Mouse (Mus musculus): ENCODE data around the gene Dhrs1. TPM values are rescaled to one million over a fixed set of nuclear protein-coding genes. Genes with fewer than 3 reads are reported as not detected.

The Dhrs1 gene
- 86.7 and 88.4 TPM in 2 replicates for polyA plus RNA-seq (2015; fragmentation: Nextera tagmentation; extraction: Ambion mirVana)

DNA sequence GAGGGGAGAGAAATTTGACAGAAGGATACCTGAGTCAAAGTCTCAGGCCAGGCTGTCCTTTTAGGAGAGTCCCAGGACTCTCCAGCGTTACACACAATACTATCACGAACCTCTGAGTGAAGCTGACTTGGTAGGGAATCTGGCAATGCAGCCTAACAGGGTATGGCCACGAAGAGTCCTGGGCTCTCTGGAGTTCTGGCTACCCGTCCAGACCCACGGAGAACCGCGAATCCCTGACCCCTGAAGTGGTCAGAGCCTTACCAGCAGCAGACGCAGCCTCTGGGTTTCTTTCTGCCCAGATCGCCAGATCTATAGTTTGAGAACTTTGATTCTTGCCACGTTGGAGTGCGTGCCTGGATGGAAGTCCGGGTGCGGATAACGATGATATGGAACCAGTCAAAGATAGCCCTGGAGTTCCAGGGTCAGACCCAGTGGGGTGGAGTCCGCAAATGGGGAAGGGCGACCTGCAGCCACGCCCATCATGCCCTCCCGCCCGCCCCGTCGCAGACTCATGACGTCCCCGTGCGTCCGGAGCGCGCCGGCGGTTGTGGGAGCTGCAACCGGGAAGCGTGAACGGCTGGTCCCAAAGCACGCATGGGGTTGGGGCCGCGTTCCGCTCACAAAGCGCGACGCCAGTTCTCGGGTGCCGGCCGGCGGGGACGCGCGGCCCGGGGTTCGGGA is at the start of gene Dhrs1, which contains the start of gene Nop9:
Gene Dhrs1, minus strand, starts transcription at position 511 of the 681 bp plus-strand sequence.
Gene Nop9, plus strand, starts transcription at position 514 of the 681 bp plus-strand sequence.
- H3K27me3 ChIP-seq: no peaks in the 10 kb centered on the region
- peak within 1 kb of the TSS; percentile 92 for H3K4me2 ChIP-seq
- H3K4me3 ChIP-seq: peak within 1 kb of the TSS; percentile 73
- H3K4me1 ChIP-seq: peaks cover 30% of the 10 kb centered on the region
- ATAC-seq (ENCODE audit: borderline replicate concordance, extremely low read depth, low FRiP score, low TSS enrichment): peak; percentile 87
- H3K9ac ChIP-seq: peak within 1 kb of the TSS; percentile 78
- under 1% methylated on average over 48 of the region's 48 CpGs for WGBS
- H3K36me3 ChIP-seq: peaks cover 24% of the 10 kb centered on the region
- H3K9me3 ChIP-seq: no peaks in the 10 kb centered on the region
- H3K27ac ChIP-seq: peak within 1 kb of the TSS; percentile 16; the same call in 1 of the 2 replicates

- Histone ChIP-seq H3K4me1 (peaks cover 11% of the 10 kb centered on the region; the same call in 1 of the 2 replicates), H3K4me3 (no peak overlapping the region), H3K36me3 (no peaks in the 10 kb centered on the region), H3K27ac (peak overlapping the region; percentile 38), H3K4me2 (no peak overlapping the region), H3K9ac (no peak overlapping the region), H3K9me3 (no peaks in the 10 kb centered on the region), H3K27me3 (no peaks in the 10 kb centered on the region)
- no peak for ATAC-seq (ENCODE audit: borderline replicate concordance, extremely low read depth, low FRiP score, low TSS enrichment)
- 51% methylated on average over 2 of the region's 2 CpGs for WGBS
Measured at GRCm38 (mm10) chr14:55793946-55794345, 48.5 kb upstream of the Dhrs1 start.

DNA sequence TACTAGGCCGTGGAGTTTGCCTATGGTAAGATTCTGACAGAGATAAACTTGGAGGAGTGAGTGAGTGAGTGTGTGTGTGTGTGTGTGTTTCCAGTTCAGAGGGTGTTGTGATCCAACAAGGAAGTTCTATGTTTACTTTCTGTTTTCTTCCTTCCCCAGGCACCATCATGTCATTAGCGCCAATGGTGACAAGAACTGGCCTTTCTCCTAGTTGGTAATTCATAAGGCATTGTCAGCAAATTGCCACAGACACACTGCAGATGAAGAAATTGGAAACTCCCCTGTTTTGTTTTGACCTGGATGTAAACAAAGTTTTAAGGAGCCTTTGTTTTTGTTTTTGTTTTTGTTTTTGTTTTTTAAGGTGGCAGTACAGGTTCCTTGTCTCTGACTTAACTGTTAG is 48.0 kb upstream of the Dhrs1 start:
- Histone ChIP-seq H3K27me3 (no peaks in the 10 kb centered on the region), H3K9ac (no peak overlapping the region), H3K4me1 (peaks cover 14% of the 10 kb centered on the region), H3K4me3 (no peak overlapping the region), H3K9me3 (no peaks in the 10 kb centered on the region), H3K27ac (0 out of 2 replicates have a peak overlapping the region, but pooled peaks have one; percentile 3), H3K4me2 (no peak overlapping the region), H3K36me3 (no peaks in the 10 kb centered on the region)
- WGBS: 31% methylated on average over 2 of the region's 2 CpGs
- peak; percentile 39; the same call in 1 of the 2 replicates for ATAC-seq (ENCODE audit: borderline replicate concordance, extremely low read depth, low FRiP score, low TSS enrichment)

DNA sequence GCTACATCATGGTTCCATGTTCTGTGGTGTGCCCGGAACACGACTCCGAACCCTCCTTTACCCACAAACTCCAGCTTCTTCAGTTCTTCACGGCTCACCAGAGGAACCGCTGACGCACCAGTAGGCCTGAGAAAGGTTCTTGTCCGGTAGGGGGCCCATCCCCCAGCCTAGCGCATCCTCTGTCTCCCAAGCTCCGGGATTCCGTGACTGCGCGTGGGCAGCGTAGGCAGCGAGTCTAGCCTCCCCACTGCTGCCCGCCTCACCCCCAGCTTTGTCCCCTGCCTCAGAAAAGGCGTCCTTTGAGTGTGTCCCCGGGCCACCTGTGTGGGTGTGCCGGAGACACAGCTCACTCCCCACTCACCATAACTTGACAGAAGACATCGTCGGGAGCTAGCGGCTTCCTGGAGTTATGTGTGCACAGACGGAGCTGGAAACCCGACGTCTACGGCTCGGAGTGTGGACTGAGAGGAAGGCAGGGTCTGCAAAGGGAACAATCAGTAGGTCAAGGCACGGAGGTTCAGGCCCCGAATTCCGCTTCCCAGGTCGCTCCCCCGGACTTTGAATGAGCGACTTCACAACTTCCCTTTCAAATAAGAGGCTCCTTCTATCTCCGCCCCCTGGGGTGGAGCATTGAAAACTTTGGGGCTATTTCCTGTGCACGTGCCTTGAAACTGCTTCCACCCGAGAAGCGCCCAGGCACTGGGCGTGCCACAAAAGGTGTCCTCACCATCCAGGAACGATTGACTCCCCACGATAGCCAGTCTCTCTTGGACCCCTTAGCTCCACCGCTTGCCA is 43.0 kb upstream of the Dhrs1 start, which contains the start of gene Ripk3:
Gene Ripk3, minus strand, starts transcription at position 610 of the 795 bp plus-strand sequence.
- Histone ChIP-seq H3K4me2 (peak within 1 kb of the TSS; percentile 77), H3K9ac (peak within 1 kb of the TSS; percentile 23; the same call in 1 of the 2 replicates), H3K27ac (no peak within 1 kb of the TSS), H3K36me3 (no peaks in the 10 kb centered on the region), H3K9me3 (no peaks in the 10 kb centered on the region), H3K4me1 (peaks cover 17% of the 10 kb centered on the region), H3K27me3 (peaks cover 31% of the 10 kb centered on the region), H3K4me3 (peak within 1 kb of the TSS; percentile 42)
- 3% methylated on average over 40 of the region's 40 CpGs for WGBS
- peak; percentile 24; the same call in 1 of the 2 replicates for ATAC-seq (ENCODE audit: borderline replicate concordance, extremely low read depth, low FRiP score, low TSS enrichment)

- 36% methylated on average over 11 of the region's 11 CpGs for WGBS
Measured at GRCm38 (mm10) chr14:55787731-55788130, 42.2 kb upstream of the Dhrs1 start.

DNA sequence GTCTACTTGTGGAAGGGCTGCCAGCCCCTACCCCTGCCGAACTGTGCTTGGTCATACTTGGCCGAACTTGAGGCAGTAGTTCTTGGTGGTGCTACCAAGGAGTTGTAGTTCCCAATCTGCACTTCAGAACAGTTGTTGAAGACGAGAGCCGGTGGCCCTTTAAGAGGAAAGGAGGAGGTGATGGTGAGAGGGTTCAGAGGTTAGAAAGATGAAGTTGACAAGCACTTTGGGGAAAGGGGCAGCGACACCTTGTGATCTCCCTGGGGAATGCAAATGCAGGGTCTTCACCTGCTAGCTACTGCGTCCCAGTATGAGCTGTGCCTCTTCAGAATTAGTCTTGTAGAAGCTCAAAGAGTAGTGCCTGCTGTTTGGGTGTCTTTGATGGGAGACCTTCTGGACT is 39.7 kb upstream of the Dhrs1 start:
- ATAC-seq (ENCODE audit: borderline replicate concordance, extremely low read depth, low FRiP score, low TSS enrichment): no peak
- no peak overlapping the region for H3K4me2 ChIP-seq
- no peak overlapping the region for H3K9ac ChIP-seq
- no peaks in the 10 kb centered on the region for H3K36me3 ChIP-seq
- no peak overlapping the region for H3K27ac ChIP-seq
- H3K27me3 ChIP-seq: peaks cover 40% of the 10 kb centered on the region
- no peak overlapping the region for H3K4me3 ChIP-seq
- WGBS: 37% methylated on average over 6 of the region's 6 CpGs
- no peaks in the 10 kb centered on the region for H3K9me3 ChIP-seq
- H3K4me1 ChIP-seq: peaks cover 30% of the 10 kb centered on the region

More at GRCm38 (mm10) chr14:55787731-55788130, 42.2 kb upstream of the Dhrs1 start:
- Histone ChIP-seq H3K4me1 (peaks cover 13% of the 10 kb centered on the region), H3K27me3 (peaks cover 31% of the 10 kb centered on the region), H3K4me3 (peak overlapping the region; percentile 42), H3K4me2 (peak overlapping the region; percentile 77), H3K36me3 (no peaks in the 10 kb centered on the region), H3K9ac (no peak overlapping the region), H3K27ac (no peak overlapping the region), H3K9me3 (no peaks in the 10 kb centered on the region)
- no peak for ATAC-seq (ENCODE audit: borderline replicate concordance, extremely low read depth, low FRiP score, low TSS enrichment)

- Histone ChIP-seq H3K4me3 (peak within 1 kb of the TSS; percentile 46), H3K4me2 (peak within 1 kb of the TSS; percentile 77), H3K36me3 (no peaks in the 10 kb centered on the region), H3K4me1 (peaks cover 35% of the 10 kb centered on the region), H3K9ac (peak within 1 kb of the TSS; percentile 28), H3K9me3 (no peaks in the 10 kb centered on the region), H3K27me3 (peaks cover 40% of the 10 kb centered on the region), H3K27ac (peak within 1 kb of the TSS; percentile 77)
- ATAC-seq (ENCODE audit: borderline replicate concordance, extremely low read depth, low FRiP score, low TSS enrichment): no peak
- 8% methylated on average over 13 of the region's 13 CpGs for WGBS
Measured at GRCm38 (mm10) chr14:55783958-55784235, 38.4 kb upstream of the Dhrs1 start, which contains the start of gene Adcy4. Gene Adcy4, minus strand, starts transcription at chr14:55784095.

- H3K9ac ChIP-seq: peak overlapping the region; percentile 28
Measured at GRCm38 (mm10) chr14:55783171-55783957, 37.9 kb upstream of the Dhrs1 start.

GRCm38 (mm10) chr14:55782361-55782960 is 37.0 kb upstream of the Dhrs1 start:
- H3K4me1 ChIP-seq: peaks cover 26% of the 10 kb centered on the region
- H3K9me3 ChIP-seq: no peaks in the 10 kb centered on the region
- peaks cover 35% of the 10 kb centered on the region for H3K27me3 ChIP-seq
- peak overlapping the region; percentile 46 for H3K4me3 ChIP-seq
- peak overlapping the region; percentile 77 for H3K27ac ChIP-seq
- no peak for ATAC-seq (ENCODE audit: borderline replicate concordance, extremely low read depth, low FRiP score, low TSS enrichment)
- H3K9ac ChIP-seq: no peak overlapping the region
- 46% methylated on average over 9 of the region's 9 CpGs for WGBS
- H3K4me2 ChIP-seq: peak overlapping the region; percentile 77
- H3K36me3 ChIP-seq: no peaks in the 10 kb centered on the region

More at GRCm38 (mm10) chr14:55783171-55783957, 37.9 kb upstream of the Dhrs1 start:
- peaks cover 40% of the 10 kb centered on the region for H3K27me3 ChIP-seq
- WGBS: 1% methylated on average over 31 of the region's 31 CpGs
- peak overlapping the region; percentile 77 for H3K4me2 ChIP-seq
- peaks cover 32% of the 10 kb centered on the region for H3K4me1 ChIP-seq
- peak; percentile 68; the same call in 1 of the 2 replicates for ATAC-seq (ENCODE audit: borderline replicate concordance, extremely low read depth, low FRiP score, low TSS enrichment)
- H3K4me3 ChIP-seq: peak overlapping the region; percentile 46
- peak overlapping the region; percentile 77 for H3K27ac ChIP-seq
- no peaks in the 10 kb centered on the region for H3K9me3 ChIP-seq
- H3K36me3 ChIP-seq: no peaks in the 10 kb centered on the region

DNA sequence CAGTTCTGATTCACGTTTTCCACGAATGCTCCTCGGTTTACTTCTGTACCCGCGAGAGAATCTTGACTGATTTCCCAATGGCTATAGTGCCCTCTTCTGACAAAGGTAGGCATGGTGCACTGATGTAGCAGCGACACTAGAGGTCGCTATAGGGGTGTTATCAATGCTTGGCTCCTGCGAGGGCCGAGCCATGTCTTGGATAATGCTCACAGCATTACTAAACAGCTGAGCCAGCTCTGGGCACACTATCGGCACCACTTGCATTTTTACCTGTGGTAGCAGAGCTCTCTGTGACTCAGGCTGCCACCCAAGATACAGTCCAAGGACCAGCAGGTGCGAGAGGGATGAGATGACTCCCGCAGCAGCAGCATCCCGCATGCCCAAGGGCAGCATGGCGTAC is 35.8 kb upstream of the Dhrs1 start:
- Histone ChIP-seq H3K36me3 (no peaks in the 10 kb centered on the region), H3K9ac (no peak overlapping the region), H3K9me3 (no peaks in the 10 kb centered on the region), H3K27me3 (peaks cover 32% of the 10 kb centered on the region; the same call in 1 of the 2 replicates), H3K4me3 (no peak overlapping the region), H3K27ac (no peak overlapping the region), H3K4me1 (peaks cover 34% of the 10 kb centered on the region), H3K4me2 (peak overlapping the region; percentile 77)
- peak; percentile 47 for ATAC-seq (ENCODE audit: borderline replicate concordance, extremely low read depth, low FRiP score, low TSS enrichment)
- WGBS: 17% methylated on average over 14 of the region's 14 CpGs

- WGBS: 78% methylated on average over 11 of the region's 11 CpGs
- H3K4me3 ChIP-seq: no peak overlapping the region
Measured at GRCm38 (mm10) chr14:55780736-55781135, 35.2 kb upstream of the Dhrs1 start.

More at GRCm38 (mm10) chr14:55780736-55781135, 35.2 kb upstream of the Dhrs1 start:
- H3K9me3 ChIP-seq: no peaks in the 10 kb centered on the region
- no peak overlapping the region for H3K4me2 ChIP-seq
- H3K4me1 ChIP-seq: peaks cover 34% of the 10 kb centered on the region
- no peak overlapping the region for H3K27ac ChIP-seq
- no peak overlapping the region for H3K9ac ChIP-seq
- H3K36me3 ChIP-seq: no peaks in the 10 kb centered on the region
- H3K27me3 ChIP-seq: peaks cover 30% of the 10 kb centered on the region; the same call in 1 of the 2 replicates
- ATAC-seq (ENCODE audit: borderline replicate concordance, extremely low read depth, low FRiP score, low TSS enrichment): no peak
